Mouse (Mus musculus) urinary bladder, adult 18-20 months (tissue): ENCODE measurements around the gene Stk40.
A peak's percentile ranks its signal among the peaks of the same experiment; 100 is the strongest.

Source experiments
- DNase-seq, 2 experiments: peaks; one replicate each; pipeline ENCODE4 v3.0.0; 2022; ENCODE audit warnings: low spot score in 2 of 2, mixed read lengths in 2 of 2

The Stk40 gene

GRCm38 (mm10) chr4:126120506-126120905 is 16.7 kb downstream of the Stk40 start:
- DNase-seq, result no peak

- no peak for DNase-seq
Observed at GRCm38 (mm10) chr4:126123309-126124040, 19.7 kb downstream of the Stk40 start.

- DNase-seq, result no peak
Observed at GRCm38 (mm10) chr4:126130502-126130901, 26.7 kb downstream of the Stk40 start.

- DNase-seq, result no peak
Observed at GRCm38 (mm10) chr4:126131290-126132121, 27.7 kb downstream of the Stk40 start.

- DNase-seq, result no peak
Observed at GRCm38 (mm10) chr4:126132636-126133264, 29.0 kb downstream of the Stk40 start.

GRCm38 (mm10) chr4:126134236-126134635 is 30.5 kb downstream of the Stk40 start:
- DNase-seq, result no peak

GRCm38 (mm10) chr4:126134639-126135038 is 30.9 kb downstream of the Stk40 start:
- no peak for DNase-seq

- no peak for DNase-seq
Observed at GRCm38 (mm10) chr4:126137773-126138172, 34.0 kb downstream of the Stk40 start.

GRCm38 (mm10) chr4:126141021-126141420 is 37.3 kb downstream of the Stk40 start:
- no peak for DNase-seq

GRCm38 (mm10) chr4:126145396-126145795 is 41.6 kb downstream of the Stk40 start:
- no peak for DNase-seq

GRCm38 (mm10) chr4:126146974-126147532 is 43.3 kb downstream of the Stk40 start:
- no peak for DNase-seq

GRCm38 (mm10) chr4:126147533-126148160 is 43.9 kb downstream of the Stk40 start, which contains the start of gene Eva1b:
Gene Eva1b, plus strand, starts transcription at chr4:126147744.
- DNase-seq, result peak in 1 of 2 experiments; percentile 48

GRCm38 (mm10) chr4:126148161-126148961 is 44.6 kb downstream of the Stk40 start:
- DNase-seq, result peak; percentile 30 to 62

GRCm38 (mm10) chr4:126149041-126149676 is 45.4 kb downstream of the Stk40 start:
- DNase-seq, result no peak

GRCm38 (mm10) chr4:126149798-126150197 is 46.0 kb downstream of the Stk40 start:
- no peak for DNase-seq

- no peak for DNase-seq
Observed at GRCm38 (mm10) chr4:126150297-126150948, 46.7 kb downstream of the Stk40 start.

GRCm38 (mm10) chr4:126150949-126151320 is 47.2 kb downstream of the Stk40 start:
- no peak for DNase-seq

GRCm38 (mm10) chr4:126151701-126152440 is 48.1 kb downstream of the Stk40 start:
- DNase-seq, result no peak

GRCm38 (mm10) chr4:126152864-126153263 is 49.1 kb downstream of the Stk40 start:
- DNase-seq, result no peak
